Mouse (Mus musculus) thymus, postnatal 0 days (tissue): ENCODE results near the gene Vrk1. TPM values are rescaled to one million over a fixed set of nuclear protein-coding genes. Genes with fewer than 3 reads are reported as not detected.

ENCODE experiments used
- DNase-seq: peaks from one replicate; pipeline ENCODE4 v3.0.0-alpha.2; 2015; ENCODE audit warnings: low spot score
- polyA plus RNA-seq: library from polyadenylated mRNA; unstranded; fragments of >200 nt; fragmentation: Nextera tagmentation; extraction: Ambion mirVana; gene quantifications from 2 replicates; pipeline ENCODE4 v1.2.1, GENCODE M21; 2015

The Vrk1 gene
- polyA plus RNA-seq, 1 experiment from 2014 or later = 116 TPM

GRCm38 (mm10) chr12:106046143-106046795 is 36.2 kb downstream of the Vrk1 start:
- DNase-seq = no peak

- DNase-seq = no peak
Observed at GRCm38 (mm10) chr12:106052271-106052670, 42.2 kb downstream of the Vrk1 start.

- DNase-seq = peak; percentile 74
Observed at GRCm38 (mm10) chr12:106055799-106056198, 45.8 kb downstream of the Vrk1 start.

- no peak for DNase-seq
Observed at GRCm38 (mm10) chr12:106059873-106060573, 50.0 kb downstream of the Vrk1 start.

- DNase-seq = no peak
Observed at GRCm38 (mm10) chr12:106070434-106071155, 60.6 kb downstream of the Vrk1 start.

DNA sequence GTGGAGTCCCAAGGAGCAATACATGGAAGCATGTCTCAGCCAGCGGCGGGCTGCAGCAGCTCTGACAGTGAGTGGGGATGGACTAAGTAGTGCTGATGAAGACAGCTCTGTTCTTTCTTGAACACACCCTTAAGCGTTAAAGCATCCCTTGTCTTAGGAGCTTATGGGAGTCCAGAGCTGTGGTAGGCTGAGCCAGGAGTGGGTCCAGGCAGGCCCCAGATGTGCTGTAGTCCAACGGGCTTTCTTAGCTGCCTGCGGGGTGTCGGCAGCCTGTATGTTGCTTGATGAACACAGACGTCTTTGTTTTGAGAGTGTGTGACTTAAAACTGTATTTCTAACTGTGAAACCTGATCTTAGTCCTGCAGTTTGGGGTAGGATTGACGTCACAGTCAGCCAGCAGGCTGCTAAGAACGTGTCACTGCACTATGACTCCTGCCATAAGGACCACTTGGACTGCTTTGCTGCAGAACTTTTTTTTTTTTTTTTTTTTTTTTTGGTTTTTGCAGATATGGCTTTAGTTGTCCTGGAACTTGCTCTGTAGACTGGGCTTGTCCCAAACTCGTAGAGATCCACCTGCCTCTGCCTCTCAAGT is 61.6 kb downstream of the Vrk1 start:
- no peak for DNase-seq

DNA sequence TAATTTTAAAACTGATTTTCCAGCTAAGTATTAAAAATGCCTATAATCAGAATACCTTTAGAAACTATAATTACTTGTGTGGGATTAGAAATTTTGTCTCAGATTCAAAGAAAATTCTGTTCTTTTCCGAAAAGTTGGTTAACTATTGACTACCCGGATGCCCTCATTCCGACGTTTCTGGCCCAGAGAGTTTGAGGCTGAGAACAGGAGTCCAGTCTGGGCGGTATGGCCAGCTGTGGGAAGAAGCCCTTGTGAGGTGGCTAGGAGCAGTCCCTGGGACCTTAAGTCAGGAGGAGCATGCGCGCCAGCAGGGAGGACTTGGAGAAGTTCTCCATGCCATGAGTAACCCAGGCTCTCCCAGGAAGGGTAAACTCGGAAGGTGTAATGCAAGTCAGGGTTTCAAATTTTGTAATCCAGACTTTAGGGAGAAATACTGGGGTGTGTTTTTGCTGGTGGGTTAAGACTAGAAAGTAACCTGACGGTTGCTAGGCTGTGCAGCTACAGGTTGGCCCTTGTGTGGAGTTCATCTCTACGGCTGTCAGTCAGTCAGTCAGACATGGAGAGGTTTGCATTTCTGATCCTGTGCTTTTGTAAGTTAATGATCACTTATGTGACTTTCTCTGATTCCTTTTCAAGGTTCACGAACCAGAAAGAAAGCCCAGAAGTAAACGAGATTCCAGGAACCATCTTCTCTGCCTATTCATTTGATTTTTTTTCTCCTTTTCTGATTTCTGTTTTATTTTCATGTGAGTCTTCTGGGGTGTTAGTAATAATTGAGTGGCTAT is 64.5 kb downstream of the Vrk1 start:
- no peak for DNase-seq

GRCm38 (mm10) chr12:106076131-106076530 is 66.1 kb downstream of the Vrk1 start:
- no peak for DNase-seq

DNA sequence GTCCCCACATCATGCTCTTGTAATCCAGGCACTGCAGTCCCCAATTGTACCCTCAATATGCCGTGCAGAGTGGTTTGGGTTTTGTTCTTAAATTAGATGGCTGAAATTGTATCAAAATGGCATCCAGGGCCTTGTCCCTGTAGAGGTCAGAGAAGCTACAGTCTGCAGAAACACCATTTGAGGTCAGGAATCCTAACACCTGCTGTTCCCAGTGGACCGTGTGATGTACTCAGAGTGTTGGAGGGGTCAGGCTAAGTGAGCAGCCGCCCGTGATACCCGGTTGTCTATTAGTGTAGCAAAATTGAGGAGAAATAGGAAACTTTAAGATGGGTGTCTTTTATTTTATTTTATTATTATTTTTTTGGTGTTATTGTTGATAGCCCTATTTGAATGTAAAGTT is 70.5 kb downstream of the Vrk1 start:
- DNase-seq = no peak

- no peak for DNase-seq
Observed at GRCm38 (mm10) chr12:106080945-106081747, 71.1 kb downstream of the Vrk1 start.

DNA sequence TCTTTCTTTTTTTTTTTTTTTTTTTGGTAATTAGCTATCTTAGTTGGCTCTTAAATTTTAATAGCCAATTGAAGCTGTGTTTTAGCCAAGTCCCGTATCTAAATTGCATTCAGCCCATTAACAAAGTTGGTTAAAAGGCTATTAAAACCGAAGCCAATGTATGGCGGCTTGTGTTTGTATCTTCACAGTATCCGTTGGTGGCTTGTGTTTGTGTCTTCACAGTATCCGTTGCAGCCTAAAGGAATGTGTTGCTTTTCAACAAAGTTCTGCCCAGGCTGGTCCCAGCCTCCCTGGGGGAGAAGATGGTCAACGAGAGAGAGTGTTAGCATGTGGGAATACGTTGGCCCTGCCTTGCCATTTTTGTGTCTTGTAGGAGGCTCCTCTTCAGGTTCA is 71.7 kb downstream of the Vrk1 start:
- no peak for DNase-seq

- no peak for DNase-seq
Observed at GRCm38 (mm10) chr12:106082191-106082957, 72.3 kb downstream of the Vrk1 start.

GRCm38 (mm10) chr12:106082958-106083381 is 72.9 kb downstream of the Vrk1 start:
- no peak for DNase-seq

DNA sequence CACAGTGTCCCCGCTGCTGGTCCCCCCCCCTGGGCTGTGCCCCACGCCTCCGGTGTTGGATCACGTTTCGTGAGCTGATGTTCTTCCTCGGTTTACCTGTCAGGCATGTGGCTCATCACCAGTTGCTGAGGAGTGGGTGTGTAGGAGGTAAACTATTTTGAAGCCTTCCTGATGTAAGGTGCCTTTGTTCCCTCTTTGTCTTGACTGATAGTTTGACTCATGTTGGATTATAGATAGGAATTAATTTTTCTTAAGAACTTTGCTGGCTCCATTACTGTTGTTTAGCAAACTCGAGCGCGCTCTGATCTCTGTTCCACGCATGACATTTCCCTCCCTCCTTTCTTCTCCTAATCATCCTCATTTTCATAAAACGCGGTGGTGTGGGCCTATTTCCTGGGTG is 74.1 kb downstream of the Vrk1 start:
- DNase-seq = no peak

GRCm38 (mm10) chr12:106094827-106095226 is 84.8 kb downstream of the Vrk1 start:
- DNase-seq = no peak

- no peak for DNase-seq
Observed at GRCm38 (mm10) chr12:106102003-106102402, 92.0 kb downstream of the Vrk1 start.

DNA sequence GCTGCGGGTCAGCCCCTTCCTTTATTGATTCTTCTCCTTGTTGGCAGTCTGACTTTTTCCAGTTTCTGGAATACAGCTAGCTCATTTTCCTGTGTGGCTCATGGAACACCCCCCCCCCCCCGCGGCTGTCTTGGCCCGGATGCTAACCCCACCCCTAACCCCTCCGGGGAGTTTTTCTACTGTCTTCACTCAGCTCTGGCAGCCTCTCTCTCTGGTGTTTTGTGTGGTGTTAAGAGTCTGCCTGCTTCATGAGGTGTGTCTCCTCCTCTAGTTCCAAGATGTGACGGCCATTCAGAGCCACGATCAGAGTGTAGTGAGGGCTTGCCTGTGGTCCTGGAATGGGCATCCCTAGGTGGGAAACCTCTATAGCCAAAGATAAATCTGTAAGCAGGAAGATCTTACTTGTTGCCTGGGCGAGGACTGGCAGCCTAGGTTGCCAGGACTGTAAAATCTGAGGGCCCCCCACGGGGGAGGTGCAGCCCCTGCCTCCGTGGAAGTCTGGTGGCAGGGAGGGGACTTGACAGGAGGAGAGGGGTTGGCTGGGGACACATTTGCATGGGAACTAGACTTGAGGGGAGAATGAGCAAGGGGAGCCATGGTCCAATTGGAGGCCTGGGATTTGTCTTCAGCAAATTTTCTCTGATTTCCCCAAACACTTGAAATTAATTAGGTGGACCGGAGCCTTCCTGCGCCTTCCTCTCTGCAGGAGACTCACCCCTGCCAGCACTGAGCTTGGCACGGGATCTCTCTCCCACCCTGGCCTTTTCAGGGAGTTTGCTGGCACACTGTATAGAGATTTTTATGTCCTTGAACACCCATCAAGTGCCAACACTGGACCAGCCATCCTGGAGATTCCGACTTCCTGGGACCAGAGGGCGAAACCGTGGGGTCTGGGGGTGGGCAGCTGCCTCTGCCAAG is 93.0 kb downstream of the Vrk1 start:
- no peak for DNase-seq

- DNase-seq = no peak
Observed at GRCm38 (mm10) chr12:106107272-106107671, 97.2 kb downstream of the Vrk1 start.
